Mouse (Mus musculus): ENCODE data around the gene Usb1. TPM values are rescaled to one million over a fixed set of nuclear protein-coding genes. Genes with fewer than 3 reads are reported as not detected.
A peak's percentile ranks its signal among the peaks of the same experiment; 100 is the strongest.
"Not testable (repeated sequence)": the region's sequence is repeated elsewhere in the genome, so short reads cannot be mapped to it uniquely, and the experiment has no call there.

Gene Usb1
- polyA plus RNA-seq, 1 experiment from 2014 or later = 50.1 TPM

- peaks cover 15% of the 10 kb centered on the region for H3K36me3 ChIP-seq
- no peak for DNase-seq (ENCODE audit: low spot score)
- no peaks in the 10 kb centered on the region for H3K9me3 ChIP-seq (replicated peaks)
- H3K27ac ChIP-seq (replicated peaks) = no peak overlapping the region
- WGBS = 84% methylated on average over 6 of the region's 6 CpGs
- H3K4me1 ChIP-seq = peaks cover 34% of the 10 kb centered on the region
- no peaks in the 10 kb centered on the region for H3K27me3 ChIP-seq (ENCODE audit: low read depth, poor library complexity, severe bottlenecking)
- no peak overlapping the region for H3K4me3 ChIP-seq
Observed at GRCm38 (mm10) chr8:95362272-95362671, 30.2 kb downstream of the Usb1 start.

DNA sequence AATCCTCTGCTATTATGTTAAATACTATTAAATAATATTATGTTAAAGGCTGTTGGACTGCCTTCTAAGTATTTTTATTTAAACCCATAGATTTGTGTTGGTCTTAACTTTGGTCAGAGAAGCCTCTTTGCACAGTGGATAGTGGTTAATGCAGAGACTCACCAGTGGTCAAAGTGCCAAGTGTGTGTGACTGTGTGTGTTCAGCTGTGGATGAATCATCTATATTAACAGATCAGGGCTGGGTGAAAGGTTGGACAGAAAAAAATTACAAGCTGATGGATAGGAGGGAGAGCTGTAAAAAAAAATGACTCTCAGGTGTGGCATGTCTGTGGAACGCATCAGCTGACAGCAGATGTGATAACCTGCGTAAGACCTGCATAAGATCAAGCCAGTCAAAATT is 31.8 kb downstream of the Usb1 start:
- Histone ChIP-seq H3K4me1 (peaks cover 26% of the 10 kb centered on the region), H3K9me3 (replicated peaks) (no peaks in the 10 kb centered on the region), H3K36me3 (peaks cover 29% of the 10 kb centered on the region), H3K4me3 (no peak overlapping the region), H3K27me3 (ENCODE audit: low read depth, poor library complexity, severe bottlenecking) (no peaks in the 10 kb centered on the region), H3K27ac (replicated peaks) (no peak overlapping the region)
- DNase-seq (ENCODE audit: low spot score) = no peak
- WGBS = 96% methylated on average over 2 of the region's 2 CpGs

DNA sequence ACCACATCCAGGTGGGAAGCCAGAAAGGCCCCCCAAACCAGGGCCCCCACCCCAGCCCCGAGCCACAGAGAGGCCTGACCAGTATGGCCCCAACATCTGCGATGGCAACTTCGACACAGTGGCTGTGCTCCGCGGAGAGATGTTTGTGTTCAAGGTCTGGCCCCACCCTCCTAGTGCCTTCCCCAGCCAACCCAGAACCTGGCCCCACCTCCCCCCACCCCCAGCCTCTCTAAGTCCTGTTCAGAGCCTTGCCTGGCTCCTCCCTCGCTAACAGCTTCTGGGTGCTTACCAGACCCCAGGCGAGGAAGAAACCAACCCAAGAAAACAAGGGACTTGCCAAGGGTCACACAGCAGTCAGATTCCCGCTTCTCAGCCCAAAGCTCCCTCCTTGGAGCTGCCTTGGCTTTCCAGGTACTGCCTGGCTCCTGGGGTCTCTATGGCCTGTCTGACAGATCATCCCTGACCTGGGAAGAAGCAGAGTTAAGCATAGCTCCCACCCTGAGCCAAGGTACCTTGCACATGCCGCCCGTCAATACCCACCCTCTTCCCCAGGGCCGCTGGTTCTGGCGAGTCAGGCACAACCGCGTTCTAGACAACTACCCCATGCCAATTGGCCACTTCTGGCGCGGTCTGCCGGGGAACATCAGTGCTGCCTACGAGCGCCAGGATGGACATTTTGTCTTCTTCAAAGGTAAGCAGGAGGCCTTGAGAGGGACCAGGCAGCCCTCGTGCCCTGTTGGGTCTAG is 37.7 kb downstream of the Usb1 start:
- Histone ChIP-seq H3K27me3 (ENCODE audit: low read depth, poor library complexity, severe bottlenecking) (no peaks in the 10 kb centered on the region), H3K4me1 (peaks cover 7% of the 10 kb centered on the region), H3K9me3 (replicated peaks) (no peaks in the 10 kb centered on the region), H3K27ac (replicated peaks) (no peak overlapping the region; the same call in 1 of the 2 replicates), H3K4me3 (no peak overlapping the region), H3K36me3 (peaks cover 84% of the 10 kb centered on the region)
- peak; percentile 27 for DNase-seq (ENCODE audit: low spot score)
- WGBS = 53% methylated on average over 20 of the region's 20 CpGs

DNA sequence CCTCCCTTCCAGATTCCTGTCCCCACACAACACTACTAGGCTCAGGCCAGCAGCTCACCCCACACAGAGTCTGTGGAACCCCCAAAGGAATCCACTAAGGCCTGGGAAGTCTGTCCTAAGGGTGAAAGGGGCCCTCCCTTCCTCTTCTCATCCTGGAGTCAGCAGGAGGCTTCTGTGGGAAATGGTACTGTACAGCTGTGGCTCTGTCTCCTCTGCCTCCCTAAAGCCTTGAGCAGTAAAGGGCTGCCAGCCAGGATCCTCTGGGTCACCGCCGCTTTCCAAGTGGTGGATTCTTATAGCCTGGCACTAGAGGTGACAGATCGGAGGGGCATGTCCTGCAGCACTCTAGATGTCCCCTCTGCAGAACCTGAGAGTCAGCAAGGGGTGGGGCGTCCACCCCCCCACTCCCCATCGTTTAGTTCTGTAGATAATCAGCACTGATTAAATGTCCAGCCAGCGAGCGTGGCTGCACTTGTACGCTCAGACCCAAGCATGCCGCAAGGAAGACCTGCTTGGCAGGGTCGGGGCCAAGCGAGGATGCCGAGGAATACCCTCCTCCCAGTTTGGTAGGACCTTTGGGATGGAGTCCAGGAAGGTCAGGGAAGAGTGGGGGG is 41.4 kb downstream of the Usb1 start:
- no peak for DNase-seq (ENCODE audit: low spot score)
- Histone ChIP-seq H3K27ac (replicated peaks) (no peak overlapping the region), H3K36me3 (peaks cover 63% of the 10 kb centered on the region), H3K9me3 (replicated peaks) (no peaks in the 10 kb centered on the region), H3K4me3 (no peak overlapping the region), H3K4me1 (peaks cover 11% of the 10 kb centered on the region), H3K27me3 (ENCODE audit: low read depth, poor library complexity, severe bottlenecking) (no peaks in the 10 kb centered on the region)
- 91% methylated on average over 12 of the region's 12 CpGs for WGBS

- Histone ChIP-seq H3K4me1 (peaks cover 5% of the 10 kb centered on the region), H3K27me3 (ENCODE audit: low read depth, poor library complexity, severe bottlenecking) (no peaks in the 10 kb centered on the region), H3K27ac (replicated peaks) (no peak overlapping the region), H3K36me3 (peaks cover 54% of the 10 kb centered on the region), H3K9me3 (replicated peaks) (no peaks in the 10 kb centered on the region), H3K4me3 (no peak overlapping the region)
- 88% methylated on average over 3 of the region's 3 CpGs for WGBS
- DNase-seq (ENCODE audit: low spot score) = no peak
Observed at GRCm38 (mm10) chr8:95374429-95374828, 42.3 kb downstream of the Usb1 start.

DNA sequence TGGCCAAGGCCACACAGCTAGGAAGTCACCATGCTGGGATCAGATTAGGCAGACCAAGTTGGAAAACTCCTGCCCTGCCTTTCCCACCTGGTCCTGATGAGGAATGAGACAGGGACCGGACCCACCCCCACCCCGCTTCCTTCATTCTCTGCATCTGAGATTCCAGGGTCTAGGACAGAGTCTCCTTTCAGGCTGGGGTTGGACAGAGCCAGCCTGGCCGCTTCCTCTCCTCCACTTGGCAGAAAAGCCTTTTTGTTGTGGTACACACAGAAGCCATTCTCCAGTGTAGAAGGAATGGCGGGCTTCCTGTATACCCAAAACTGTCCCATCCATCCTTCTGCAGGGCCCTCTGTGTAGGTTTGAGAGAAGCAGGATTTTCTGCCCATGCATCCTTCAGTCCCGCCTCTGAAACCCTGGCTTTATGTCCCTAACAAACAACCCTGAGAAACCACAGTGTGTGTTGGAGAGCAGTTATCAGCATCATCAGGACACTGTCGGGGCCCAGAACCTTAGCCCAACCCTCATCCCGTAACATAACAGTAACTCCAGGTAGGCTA is 43.4 kb downstream of the Usb1 start:
- Histone ChIP-seq H3K36me3 (peaks cover 44% of the 10 kb centered on the region), H3K9me3 (replicated peaks) (no peaks in the 10 kb centered on the region), H3K27ac (replicated peaks) (no peak overlapping the region), H3K27me3 (ENCODE audit: low read depth, poor library complexity, severe bottlenecking) (no peaks in the 10 kb centered on the region), H3K4me3 (no peak overlapping the region), H3K4me1 (peaks cover 4% of the 10 kb centered on the region; the same call in 1 of the 2 replicates)
- WGBS = 85% methylated on average over 7 of the region's 7 CpGs
- no peak for DNase-seq (ENCODE audit: low spot score)

DNA sequence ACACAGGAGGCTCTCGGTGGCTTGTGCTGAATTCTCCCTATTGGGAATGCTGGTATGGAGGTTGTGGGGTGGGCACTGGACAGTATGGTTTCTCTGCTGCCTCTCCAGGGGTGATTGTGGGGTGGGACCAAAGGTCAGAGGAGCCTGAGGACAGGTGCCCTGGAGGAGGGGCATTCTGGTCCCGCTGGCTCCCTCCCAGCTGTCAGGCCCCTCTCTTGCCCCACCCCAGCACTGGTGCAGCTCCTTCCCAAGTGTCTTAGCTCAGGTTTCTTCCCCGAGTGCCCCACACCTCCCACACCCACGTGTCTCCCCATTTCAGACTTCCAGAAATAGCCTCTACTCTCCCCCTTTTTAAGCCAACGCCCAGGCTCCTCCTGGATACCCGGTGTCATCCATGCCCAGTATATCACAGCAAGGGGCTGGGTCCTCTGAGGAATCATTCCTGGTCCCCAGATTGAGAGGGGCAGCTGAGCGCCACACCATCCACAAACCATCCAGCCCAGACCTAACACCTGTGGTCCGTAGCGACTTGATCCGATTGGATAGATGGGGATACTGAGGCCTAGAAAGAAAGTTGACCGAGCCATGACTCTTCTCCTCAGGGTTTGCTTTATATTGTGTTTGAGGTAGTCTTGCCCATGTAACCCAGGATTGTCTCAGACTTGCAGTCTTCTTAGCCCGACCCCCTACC is 44.4 kb downstream of the Usb1 start:
- Histone ChIP-seq H3K9me3 (replicated peaks) (no peaks in the 10 kb centered on the region), H3K36me3 (peaks cover 34% of the 10 kb centered on the region), H3K27me3 (ENCODE audit: low read depth, poor library complexity, severe bottlenecking) (no peaks in the 10 kb centered on the region), H3K4me1 (peaks cover 4% of the 10 kb centered on the region; the same call in 1 of the 2 replicates), H3K4me3 (no peak overlapping the region), H3K27ac (replicated peaks) (no peak overlapping the region)
- no peak for DNase-seq (ENCODE audit: low spot score)
- 84% methylated on average over 12 of the region's 12 CpGs for WGBS

DNA sequence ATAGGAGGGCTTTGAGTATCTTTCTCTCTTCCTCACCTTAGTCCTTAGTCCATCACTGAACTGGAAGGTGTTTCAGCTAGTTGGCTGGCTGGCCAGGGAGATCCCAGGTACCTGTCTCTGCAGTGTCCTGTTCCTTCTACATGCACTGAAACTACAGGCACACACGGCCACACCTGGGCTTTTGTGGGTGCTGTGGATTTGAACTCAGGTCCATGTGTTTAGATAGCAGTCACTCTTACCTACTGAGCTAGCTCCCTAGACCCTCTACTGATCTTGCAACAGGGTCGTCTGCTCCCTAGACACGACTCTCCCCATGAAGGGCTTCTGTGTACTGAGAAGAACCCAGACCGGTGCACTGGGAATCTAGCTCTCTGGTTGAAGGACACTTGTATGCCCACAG is 45.0 kb downstream of the Usb1 start:
- Histone ChIP-seq H3K4me3 (no peak overlapping the region), H3K36me3 (peaks cover 27% of the 10 kb centered on the region), H3K27me3 (ENCODE audit: low read depth, poor library complexity, severe bottlenecking) (no peaks in the 10 kb centered on the region), H3K27ac (replicated peaks) (no peak overlapping the region), H3K9me3 (replicated peaks) (no peaks in the 10 kb centered on the region), H3K4me1 (peaks cover 4% of the 10 kb centered on the region; the same call in 1 of the 2 replicates)
- no peak for DNase-seq (ENCODE audit: low spot score)
- WGBS = 85% methylated on average over 4 of the region's 4 CpGs

GRCm38 (mm10) chr8:95377863-95378291 is 45.8 kb downstream of the Usb1 start:
- Histone ChIP-seq H3K9me3 (replicated peaks) (no peaks in the 10 kb centered on the region), H3K36me3 (peaks cover 19% of the 10 kb centered on the region), H3K27me3 (ENCODE audit: low read depth, poor library complexity, severe bottlenecking) (no peaks in the 10 kb centered on the region), H3K4me1 (peaks cover 4% of the 10 kb centered on the region; the same call in 1 of the 2 replicates), H3K27ac (replicated peaks) (no peak overlapping the region), H3K4me3 (no peak overlapping the region)
- no peak for DNase-seq (ENCODE audit: low spot score)
- WGBS = 67% methylated on average over 7 of the region's 7 CpGs

GRCm38 (mm10) chr8:95378928-95379327 is 46.8 kb downstream of the Usb1 start:
- H3K27ac ChIP-seq (replicated peaks); H3K9me3 ChIP-seq (replicated peaks); H3K36me3 ChIP-seq; H3K27me3 ChIP-seq (ENCODE audit: low read depth, poor library complexity, severe bottlenecking); DNase-seq (ENCODE audit: low spot score); H3K4me1 ChIP-seq; H3K4me3 ChIP-seq: not testable (repeated sequence)
- 94% methylated on average over 11 of the region's 11 CpGs for WGBS

DNA sequence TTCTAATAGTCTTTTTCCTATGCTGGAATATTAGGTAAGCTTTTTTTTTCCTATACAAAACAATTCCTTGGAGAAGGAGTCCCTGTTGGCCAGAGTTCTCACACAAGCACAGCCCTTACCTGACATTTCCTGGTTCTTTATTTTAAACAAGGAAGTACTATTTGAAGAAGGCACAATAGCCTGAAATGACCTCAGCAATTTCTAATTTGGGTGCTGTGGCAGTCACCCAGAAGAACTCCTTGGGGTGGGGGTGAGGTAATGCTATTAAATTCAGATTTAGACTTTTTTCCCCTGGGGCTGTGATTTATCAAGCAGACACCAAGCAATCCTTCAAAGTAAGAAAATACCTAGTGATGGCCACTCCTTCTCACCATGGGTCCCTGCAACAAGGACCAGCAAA is 48.9 kb downstream of the Usb1 start:
- Histone ChIP-seq H3K36me3 (no peaks in the 10 kb centered on the region), H3K4me3 (no peak overlapping the region), H3K4me1 (peaks cover 4% of the 10 kb centered on the region; the same call in 1 of the 2 replicates), H3K27me3 (ENCODE audit: low read depth, poor library complexity, severe bottlenecking) (no peaks in the 10 kb centered on the region), H3K27ac (replicated peaks) (no peak overlapping the region), H3K9me3 (replicated peaks) (no peaks in the 10 kb centered on the region)
- DNase-seq (ENCODE audit: low spot score) = no peak

DNA sequence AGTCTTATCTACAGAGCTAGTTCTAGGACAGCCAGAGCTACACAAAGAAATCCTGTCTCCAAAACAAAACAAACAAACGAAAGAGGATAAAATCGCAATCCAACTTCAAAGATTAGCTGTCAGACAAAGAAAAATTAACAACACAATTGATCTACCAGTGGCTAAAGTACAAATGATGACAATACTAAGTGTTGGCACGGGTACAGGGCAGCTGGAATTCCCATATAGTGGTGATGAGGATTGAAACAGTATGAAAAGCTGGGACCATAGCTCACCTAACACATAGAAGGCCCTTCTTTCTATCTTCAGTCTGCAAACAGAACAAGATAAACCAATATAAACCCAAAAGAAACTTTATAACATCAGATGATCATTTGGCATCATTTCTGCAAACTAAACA is 49.5 kb downstream of the Usb1 start:
- DNase-seq (ENCODE audit: low spot score) = no peak

More for the DNA sequence above, 49.5 kb downstream of the Usb1 start:
- Histone ChIP-seq H3K4me3 (no peak overlapping the region), H3K9me3 (replicated peaks) (no peaks in the 10 kb centered on the region), H3K27me3 (ENCODE audit: low read depth, poor library complexity, severe bottlenecking) (no peaks in the 10 kb centered on the region), H3K4me1 (peaks cover 4% of the 10 kb centered on the region; the same call in 1 of the 2 replicates), H3K27ac (replicated peaks) (no peak overlapping the region), H3K36me3 (no peaks in the 10 kb centered on the region)
- 84% methylated on average over 3 of the region's 3 CpGs for WGBS
